9 mouse cellular contexts compared by ENCODE assay signal in genomic region chr7:67486925-67487760, GRCm38 (mm10).
A peak's percentile ranks its signal among the peaks of the same experiment; 100 is the strongest.
DNase-seq lines count a peak whose midpoint lies in the region; ATAC-seq lines count a peak whose summit lies in the region.
"Had no signal": no experiment of that assay in that cellular context is flagged by ENCODE, and none has a peak within 500 bp of the region (broad histone marks: within the 10 kb centered on the region; RNA-seq: fewer than 3 reads in every experiment).

No protein-coding gene starts in this region.

- DNase-seq in hindbrain, embryonic 14.5 days (ENCODE audit: low spot score), result no peak
- peak; percentile 89 for DNase-seq in cerebellum, adult 9-11 months
- DNase-seq in gastrocnemius, adult 18-20 months (ENCODE audit: low spot score), result peak; percentile 67
- DNase-seq in kidney, adult 11 months, result no peak
- no peak for DNase-seq in ovary, adult 18-20 months (ENCODE audit: low spot score)
- no peak for DNase-seq in natural killer cell, adult 2 months (ENCODE audit: low spot score in 2 of 2)
- DNase-seq: lung, embryonic 14.5 days had no signal

- no peak overlapping the region for H3K4me3 ChIP-seq in hindbrain, embryonic 14.5 days (replicated peaks; ENCODE audit: low read length)
- H3K4me3 ChIP-seq in hindbrain, embryonic 12.5 days, result no peak overlapping the region
- no peak overlapping the region for H3K4me3 ChIP-seq in limb, embryonic 13.5 days

- no peaks in the 10 kb centered on the region for H3K27me3 ChIP-seq in hindbrain, embryonic 14.5 days (ENCODE audit: control insufficient read depth, insufficient read depth, low read length)
- no peaks in the 10 kb centered on the region for H3K27me3 ChIP-seq in hindbrain, embryonic 12.5 days
- H3K27me3 ChIP-seq in limb, embryonic 13.5 days, result no peaks in the 10 kb centered on the region

- no peak overlapping the region for H3K9ac ChIP-seq in hindbrain, embryonic 14.5 days
- no peak overlapping the region for H3K9ac ChIP-seq in hindbrain, embryonic 12.5 days
- H3K9ac ChIP-seq in limb, embryonic 13.5 days, result no peak overlapping the region
- H3K9ac ChIP-seq: lung, embryonic 14.5 days had no signal

- no peaks in the 10 kb centered on the region for H3K36me3 ChIP-seq in hindbrain, embryonic 14.5 days (replicated peaks; ENCODE audit: control insufficient read depth, insufficient read depth)
- no peaks in the 10 kb centered on the region for H3K36me3 ChIP-seq in hindbrain, embryonic 12.5 days
- H3K36me3 ChIP-seq in limb, embryonic 13.5 days, result no peaks in the 10 kb centered on the region

- H3K27ac ChIP-seq in hindbrain, embryonic 14.5 days, result no peak overlapping the region
- no peak overlapping the region for H3K27ac ChIP-seq in hindbrain, embryonic 12.5 days
- H3K27ac ChIP-seq in limb, embryonic 13.5 days, result no peak overlapping the region

- no peak overlapping the region for H3K4me2 ChIP-seq in hindbrain, embryonic 14.5 days (replicated peaks)
- H3K4me2 ChIP-seq in hindbrain, embryonic 12.5 days (replicated peaks), result no peak overlapping the region
- 0 out of 2 replicates have a peak overlapping the region, but pooled peaks have one; percentile 16 for H3K4me2 ChIP-seq in limb, embryonic 13.5 days (replicated peaks)
- H3K4me2 ChIP-seq: lung, embryonic 14.5 days had no signal

- ATAC-seq in hindbrain, embryonic 14.5 days (ENCODE audit: low FRiP score), result peak; percentile 5; the same call in 1 of the 2 replicates
- ATAC-seq in hindbrain, embryonic 12.5 days (ENCODE audit: low FRiP score), result no peak
- ATAC-seq in limb, embryonic 13.5 days (ENCODE audit: low FRiP score, low read depth), result no peak

- 0 out of 2 replicates have a peak, but pooled peaks cover 12% of the 10 kb centered on the region for H3K4me1 ChIP-seq in hindbrain, embryonic 14.5 days (replicated peaks; ENCODE audit: control insufficient read depth, insufficient read depth, low read length)
- H3K4me1 ChIP-seq in hindbrain, embryonic 12.5 days, result peaks cover 9% of the 10 kb centered on the region; the same call in 1 of the 2 replicates
- H3K4me1 ChIP-seq in limb, embryonic 13.5 days, result peaks cover 42% of the 10 kb centered on the region

- WGBS in hindbrain, embryonic 14.5 days, result 77% methylated on average over 15 of the region's 15 CpGs
- WGBS in hindbrain, embryonic 12.5 days, result 72% methylated on average over 15 of the region's 15 CpGs
- WGBS in limb, embryonic 13.5 days, result 55% methylated on average over 15 of the region's 15 CpGs

- no peaks in the 10 kb centered on the region for H3K9me3 ChIP-seq in hindbrain, embryonic 14.5 days (ENCODE audit: control insufficient read depth, low read length)
- H3K9me3 ChIP-seq in hindbrain, embryonic 12.5 days (replicated peaks), result no peaks in the 10 kb centered on the region
- H3K9me3 ChIP-seq in limb, embryonic 13.5 days, result no peaks in the 10 kb centered on the region

Comparison
In these comparisons a context has a peak if more than half of its experiments do, and no peak if none do; other contexts are left out.
1. DNase-seq: peak in cerebellum, adult 9-11 months (single experiment) and gastrocnemius, adult 18-20 months (single experiment); none in hindbrain, embryonic 14.5 days (single experiment), kidney, adult 11 months (single experiment), ovary, adult 18-20 months (single experiment) and natural killer cell, adult 2 months (0 of 2).